Mouse (Mus musculus): ENCODE results near the gene Gpr4. TPM values are rescaled to one million over a fixed set of nuclear protein-coding genes. Genes with fewer than 3 reads are reported as not detected.
A peak's percentile ranks its signal among the peaks of the same experiment; 100 is the strongest.

Gpr4 gene
- total RNA-seq, 4 experiments from 2014 or later: 1.3 to 2.7 (median 1.8) TPM

DNA sequence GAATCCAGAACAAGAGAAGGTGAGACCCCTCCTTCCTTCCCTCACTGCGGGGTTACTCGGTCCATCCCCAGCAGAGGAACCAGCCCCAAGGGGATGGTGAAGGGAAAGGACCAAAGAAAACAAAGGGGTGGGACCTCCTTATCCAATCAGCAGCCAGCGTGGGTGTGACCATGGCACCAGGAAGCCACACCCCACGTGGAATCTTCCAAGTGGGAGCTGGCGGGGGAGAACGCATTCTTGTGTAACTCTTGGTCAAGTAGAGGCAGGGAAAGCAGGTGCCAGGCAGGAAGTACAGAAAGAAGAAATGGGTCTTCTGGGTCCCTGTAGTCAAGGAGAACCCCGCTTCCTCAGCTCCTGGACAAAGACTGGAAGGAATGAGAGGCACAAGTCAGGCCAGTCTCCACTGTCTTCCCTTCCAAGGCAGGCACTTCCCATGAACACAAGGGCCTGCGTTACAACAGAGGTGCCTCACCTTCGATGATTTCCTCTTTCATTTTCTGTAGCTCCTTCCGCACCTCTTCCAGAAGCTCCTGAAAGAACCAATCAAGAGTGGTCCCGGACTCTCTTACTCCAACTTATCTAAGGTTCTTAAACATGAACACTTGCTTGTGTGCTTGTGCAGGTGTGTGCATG lies 45.2 kb downstream of the Gpr4 start:
- peak; percentile 38 to 62 for DNase-seq (ENCODE audit: low spot score in 2 of 2)

DNA sequence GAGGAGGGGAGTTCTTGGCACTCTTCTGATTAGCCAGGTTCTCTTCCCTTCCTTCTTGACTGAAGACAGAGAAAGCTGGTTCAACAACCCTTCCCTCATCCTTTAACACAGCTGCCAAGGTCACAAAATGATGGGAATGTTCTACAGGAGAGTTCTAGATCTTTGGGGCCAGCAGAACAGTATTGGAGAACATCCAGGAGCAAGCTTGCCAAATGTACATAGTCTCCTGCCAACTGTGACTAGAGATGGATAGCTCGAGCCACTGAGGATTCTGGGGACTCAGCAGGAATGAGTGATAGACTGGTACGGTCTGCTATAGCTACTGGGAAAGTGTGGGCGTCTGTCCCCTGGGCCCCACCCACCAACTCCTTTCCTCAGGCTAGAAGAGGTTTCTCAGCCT lies 46.0 kb downstream of the Gpr4 start:
- no peak for DNase-seq (ENCODE audit: low spot score in 2 of 2)

DNA sequence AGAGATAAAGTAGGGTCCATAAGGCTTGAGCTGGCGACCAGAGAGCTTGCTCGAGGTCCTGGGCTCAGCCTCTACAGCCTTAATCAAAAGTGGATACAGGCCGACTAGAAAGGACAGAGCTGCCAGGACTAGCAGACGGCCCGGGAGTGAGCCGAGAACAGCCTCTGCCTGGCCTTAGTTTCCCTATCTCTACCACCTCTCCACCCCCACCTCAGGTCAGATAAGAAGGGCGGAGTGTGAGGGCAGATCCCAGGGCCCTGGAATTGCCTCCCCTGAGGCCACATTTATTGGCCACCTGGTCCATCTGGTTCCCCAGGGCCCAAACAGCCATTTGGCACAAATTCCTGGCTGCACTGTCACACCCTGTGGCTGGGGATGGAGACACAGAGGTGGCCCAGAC lies 52.8 kb downstream of the Gpr4 start:
- no peak for DNase-seq (ENCODE audit: low spot score in 2 of 2)

DNA sequence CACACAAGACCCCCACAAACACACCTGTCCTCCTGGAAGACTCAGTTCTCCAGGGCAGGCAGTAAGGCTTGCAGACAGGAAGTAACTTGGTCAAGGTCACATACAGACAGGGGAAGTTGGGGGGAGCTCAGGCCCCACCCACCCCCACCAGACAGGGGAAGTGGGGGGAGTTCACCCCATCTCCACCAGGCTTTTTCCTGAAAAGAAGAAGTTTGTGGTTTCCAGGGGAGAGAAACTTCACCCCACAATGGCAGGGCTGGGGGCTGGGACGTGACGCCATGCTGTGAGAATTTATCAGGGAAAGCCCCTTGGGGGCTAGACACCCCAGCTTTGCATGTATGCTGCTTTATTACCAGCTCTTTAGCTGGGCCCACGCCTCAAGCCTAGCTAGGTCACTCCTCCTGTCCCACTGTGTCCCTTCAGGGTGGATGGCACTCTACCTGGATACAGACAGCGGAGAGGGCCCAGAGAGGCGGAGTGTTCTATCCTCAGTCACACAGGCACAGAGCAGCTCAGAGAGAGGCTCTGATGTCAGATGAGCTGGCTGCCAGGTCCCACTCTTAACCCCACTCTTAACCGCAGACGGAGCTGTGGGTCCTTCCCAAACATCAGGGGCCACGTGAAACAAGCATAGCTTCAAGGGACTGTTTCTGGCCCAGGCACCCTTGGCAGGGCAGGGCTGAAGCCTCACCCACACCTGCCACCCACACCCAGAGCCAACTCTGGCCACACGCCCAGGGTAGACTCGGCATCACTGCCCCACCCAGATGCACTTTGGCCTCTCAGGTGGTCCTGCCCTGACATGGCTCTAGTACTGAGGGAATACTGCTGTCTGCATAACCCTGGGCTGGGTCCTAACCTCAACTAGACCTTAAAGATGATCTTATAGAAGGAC lies 53.8 kb downstream of the Gpr4 start:
- no peak for DNase-seq (ENCODE audit: low spot score in 2 of 2)

DNA sequence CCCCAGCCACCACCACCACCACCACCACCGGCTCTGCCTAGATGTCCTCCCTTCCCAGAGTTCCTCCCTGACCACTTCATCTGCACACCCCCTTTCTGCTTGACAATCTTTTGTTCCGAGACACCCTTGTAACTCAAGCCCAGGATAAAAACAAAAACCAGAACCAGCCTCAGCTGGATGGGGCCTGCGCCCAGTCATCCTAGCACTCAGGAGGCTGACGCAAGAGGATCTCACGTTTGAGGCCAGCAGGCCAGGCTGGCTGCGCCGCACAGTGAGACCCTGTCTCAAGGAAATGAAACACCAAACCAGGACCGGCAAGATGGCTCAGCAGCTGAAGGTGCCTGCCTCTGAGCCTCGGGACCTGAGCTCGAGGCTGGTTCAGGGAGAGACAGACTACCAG lies 54.7 kb downstream of the Gpr4 start:
- no peak for DNase-seq (ENCODE audit: low spot score in 2 of 2)

DNA sequence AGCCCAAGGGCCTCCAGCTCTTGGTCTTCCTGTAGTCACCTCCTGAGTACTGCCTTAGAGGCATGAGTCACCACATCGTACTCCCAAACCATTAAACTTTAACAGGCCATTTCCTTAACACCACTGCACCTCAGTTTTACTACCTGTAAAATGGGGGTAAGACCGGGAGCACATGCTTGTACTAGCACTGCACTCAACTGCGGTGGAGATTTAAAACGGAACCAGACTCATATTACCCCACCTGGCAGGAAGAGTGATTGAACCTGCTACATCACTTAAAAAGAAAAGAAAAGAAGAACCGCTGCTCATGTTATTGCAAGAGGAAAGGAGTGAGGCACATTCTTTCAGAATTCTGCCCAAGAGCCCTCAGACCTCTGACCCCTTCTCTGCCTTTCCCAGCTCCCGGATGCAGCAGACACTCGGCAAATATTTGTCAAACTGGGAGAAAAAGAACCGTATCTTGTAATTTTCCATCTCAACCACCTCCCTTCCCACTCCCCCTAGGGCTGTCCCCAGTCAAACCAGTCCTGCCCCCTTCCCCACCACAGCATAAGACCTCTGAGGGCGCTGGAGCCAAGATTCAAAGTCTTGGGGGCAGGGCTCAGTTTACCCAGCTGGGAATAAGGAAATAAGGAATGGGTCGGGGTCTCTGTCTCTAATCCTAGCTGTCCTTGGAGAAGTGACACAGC lies 56.8 kb downstream of the Gpr4 start:
- no peak for DNase-seq (ENCODE audit: low spot score in 2 of 2)

DNA sequence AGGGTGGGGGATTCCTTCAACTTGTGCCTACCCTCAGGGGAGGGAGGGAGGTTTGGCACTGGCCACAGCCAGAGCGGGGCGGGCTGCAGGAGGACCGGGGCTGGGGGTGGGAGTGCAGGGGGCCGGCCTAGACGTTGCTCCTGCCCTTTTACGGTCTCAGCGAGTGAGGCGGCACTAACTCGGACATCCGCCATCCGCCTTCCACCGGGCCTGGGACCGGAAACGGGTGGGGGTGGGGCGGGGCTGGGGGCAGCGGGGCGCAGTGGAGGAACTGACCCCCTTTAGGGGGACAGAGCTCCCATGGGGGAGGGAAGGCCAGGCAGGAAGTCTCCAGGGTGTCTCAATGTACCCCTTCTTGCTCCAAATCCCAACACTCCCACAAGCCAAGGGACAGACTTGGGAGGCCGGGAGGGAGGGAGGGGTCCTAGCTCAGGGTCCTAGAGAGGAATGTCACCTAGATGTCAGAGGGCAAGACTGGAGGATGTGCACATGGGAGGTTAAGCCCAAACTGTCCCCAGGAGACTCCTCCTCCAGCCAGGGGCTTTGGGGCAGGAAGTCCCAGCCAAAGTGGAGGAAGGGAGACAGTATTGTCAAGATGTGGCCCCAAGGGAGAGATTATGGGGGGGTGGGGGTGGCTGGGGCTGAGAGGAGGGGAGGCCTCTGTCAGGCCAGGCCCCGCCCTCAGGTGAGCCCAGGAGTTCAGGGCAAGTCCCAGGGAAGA lies 57.5 kb downstream of the Gpr4 start:
- no peak for DNase-seq (ENCODE audit: low spot score in 2 of 2)

DNA sequence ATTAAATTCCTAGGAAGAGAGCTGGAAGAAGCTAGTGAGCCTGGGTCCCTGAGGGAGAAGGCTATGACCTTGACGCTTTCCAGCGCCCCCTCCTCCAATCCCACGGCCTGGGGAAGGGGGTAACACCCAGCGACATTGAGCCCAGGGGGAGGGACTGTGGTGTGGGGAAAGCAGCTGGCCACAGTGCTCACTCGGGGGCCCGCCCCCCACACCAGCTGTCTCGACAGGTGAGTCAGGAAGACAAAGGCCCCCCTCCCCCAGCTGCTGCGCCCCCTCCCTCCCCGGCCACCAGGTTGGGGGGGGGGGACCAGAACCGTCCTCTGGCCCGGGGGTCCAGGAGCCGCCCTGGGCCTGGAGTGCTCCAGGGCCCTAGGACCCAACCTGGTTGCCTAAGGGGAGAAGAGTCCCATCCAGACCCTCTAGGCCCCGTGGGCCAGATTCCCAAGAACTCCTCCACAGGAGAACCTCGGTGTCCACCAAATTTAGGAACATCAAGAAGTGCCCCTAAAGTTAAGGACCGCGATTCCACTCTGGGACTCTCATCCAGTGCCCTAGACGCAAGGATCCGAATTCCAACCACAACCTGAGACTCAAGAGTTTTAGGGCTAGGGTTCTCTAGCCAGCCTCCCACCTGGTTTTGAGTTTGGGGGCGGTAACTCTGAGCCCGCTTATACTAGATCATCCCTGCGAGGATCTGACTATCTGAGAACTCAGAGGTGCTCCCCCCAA lies 58.3 kb downstream of the Gpr4 start:
- DNase-seq (ENCODE audit: low spot score in 2 of 2): no peak

DNA sequence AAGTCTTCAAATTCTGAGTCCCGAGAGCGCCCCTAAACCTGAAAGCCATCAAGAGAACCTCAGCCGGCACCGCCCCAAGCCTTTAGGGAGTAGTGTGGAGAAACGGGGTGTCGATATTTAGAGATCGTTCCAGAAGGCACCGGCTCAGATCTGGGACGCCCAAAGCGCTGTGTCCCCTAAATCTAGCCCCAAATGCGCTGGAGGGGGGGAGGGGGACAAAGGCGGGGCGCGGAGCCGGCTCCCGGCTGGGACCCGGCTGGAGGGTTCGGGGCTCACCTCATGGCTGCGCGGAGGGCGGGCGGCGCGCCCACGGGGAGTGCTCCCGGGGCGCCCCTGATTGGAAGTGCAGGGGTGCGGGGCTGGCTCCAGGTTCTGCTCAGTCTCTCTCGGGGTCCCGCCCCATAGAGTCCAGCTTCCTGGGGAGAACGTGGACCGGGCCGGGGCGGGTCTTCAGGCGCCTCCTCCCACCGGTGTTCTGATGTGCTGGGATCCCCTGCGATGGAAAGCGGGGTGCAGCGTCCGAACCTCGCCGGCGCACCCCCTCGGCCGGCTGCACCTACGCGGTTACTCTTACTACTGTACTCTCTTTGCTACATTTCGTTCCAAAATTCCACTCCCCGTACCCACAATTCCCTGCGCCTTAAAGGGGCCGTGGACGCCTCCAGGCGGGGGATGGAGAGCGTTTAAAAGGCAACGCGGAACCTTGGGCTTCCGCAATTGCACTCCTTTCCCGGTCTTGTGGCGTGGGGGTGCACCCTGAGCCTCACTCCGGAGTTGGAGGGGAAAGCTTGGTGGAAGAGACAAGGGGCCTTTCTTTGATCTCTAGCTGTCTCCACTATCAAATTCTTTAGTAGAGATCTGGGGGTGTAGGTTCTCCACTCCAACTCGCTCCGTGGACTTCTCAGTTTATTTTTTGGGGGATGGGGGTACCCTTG lies 59.2 kb downstream of the Gpr4 start, which contains the start of gene Vasp:
Vasp (minus strand) TSS at position 580 of the 935 bp plus-strand sequence.
- peak; percentile 69 to 78 for DNase-seq (ENCODE audit: low spot score in 2 of 2)

DNA sequence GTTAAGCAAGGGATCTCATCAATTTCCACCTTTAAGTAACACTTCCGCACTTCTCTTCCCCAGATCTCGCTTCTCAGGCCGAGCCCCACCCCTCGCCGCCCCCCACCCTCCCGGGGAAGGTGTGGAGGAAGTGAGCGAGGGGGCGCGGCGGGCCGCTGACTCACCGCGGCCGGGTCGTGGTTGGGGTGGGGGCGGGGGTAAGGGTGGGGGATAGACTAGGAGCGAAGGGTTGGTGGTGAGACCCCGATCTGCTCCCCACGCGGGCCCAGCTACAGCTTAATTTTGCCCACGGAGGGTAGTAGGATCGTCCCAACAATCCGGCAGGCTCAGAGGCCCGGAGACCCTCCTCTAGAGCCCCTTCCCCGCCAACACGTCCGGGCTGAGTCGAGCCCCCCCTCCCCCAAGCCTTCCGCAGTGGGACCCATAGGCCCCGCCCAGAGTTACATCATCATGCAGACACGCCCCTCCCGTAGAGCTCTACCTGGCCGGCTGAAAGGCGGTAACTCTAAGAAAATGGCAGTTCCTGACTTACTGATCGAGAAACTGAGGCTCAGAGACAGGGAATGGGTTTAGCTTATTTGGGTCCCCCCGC lies 59.9 kb downstream of the Gpr4 start:
- DNase-seq (ENCODE audit: low spot score in 2 of 2): no peak

Small RNAs within 50 kb of the gene (microRNA-seq; reads per million reads assigned to microRNA genes)
- gene Mir330: 9,716 to 12,901 reads per million in 2 experiments

Other genes with a start within 250 kb of the Gpr4 start
- gene Nanos2, start 225.1 kb upstream of the Gpr4 start, total RNA-seq (2022): 1 to 10 TPM in 1 of 4 experiments, under 1 TPM in 2, not detected in 1; 0.60 to 1.5 (median 0.91) TPM
- gene Mypop, start 221.3 kb upstream of the Gpr4 start, total RNA-seq (2022): 10 to 100 TPM; 42.4 to 49.6 (median 45.8) TPM
- gene Irf2bp1, start 208.5 kb upstream of the Gpr4 start, total RNA-seq (2022): 10 to 100 TPM; 47.6 to 49.2 (median 47.9) TPM
- not detected for gene Foxa3, start 189.0 kb upstream of the Gpr4 start, total RNA-seq (2022)
- gene Sympk, start 188.2 kb upstream of the Gpr4 start, total RNA-seq (2022): 100 to 1,000 TPM; 100 to 113 (median 109) TPM
- gene Rsph6a, start 157.8 kb upstream of the Gpr4 start, total RNA-seq (2022): under 1 TPM in 2 of 4 experiments, not detected in 2; 0.41 to 0.61 TPM
- 100 to 1,000 TPM; 136 to 144 (median 141) TPM for gene Dmwd, start 136.3 kb upstream of the Gpr4 start, total RNA-seq (2022)
- gene Dmpk, start 128.7 kb upstream of the Gpr4 start, total RNA-seq (2022): 10 to 100 TPM; 35.6 to 55.8 (median 45.3) TPM
- 1 to 10 TPM; 2.0 to 3.7 (median 3.6) TPM for gene Six5, start 117.9 kb upstream of the Gpr4 start, total RNA-seq (2022)
- under 1 TPM; 0.18 to 0.57 (median 0.31) TPM for gene Gm4969, start 94.2 kb upstream of the Gpr4 start, total RNA-seq (2022)
- gene Fbxo46, start 92.7 kb upstream of the Gpr4 start, total RNA-seq (2022): 10 to 100 TPM; 13.3 to 15.1 (median 14.4) TPM
- 10 to 100 TPM; 18.6 to 20.9 (median 20.4) TPM for gene Qpctl, start 63.2 kb upstream of the Gpr4 start, total RNA-seq (2022)
- 10 to 100 TPM; 75.6 to 82.3 (median 78.2) TPM for gene Snrpd2, start 62.8 kb upstream of the Gpr4 start, total RNA-seq (2022)
- gene Gipr, start 46.4 kb upstream of the Gpr4 start, total RNA-seq (2022): 1 to 10 TPM; 1.0 to 1.5 (median 1.2) TPM
- 100 to 1,000 TPM; 156 to 198 (median 171) TPM for gene Eml2, start 36.1 kb upstream of the Gpr4 start, total RNA-seq (2022)
- 10 to 100 TPM; 33.8 to 45.7 (median 40.7) TPM for gene Opa3, start 15.8 kb downstream of the Gpr4 start, total RNA-seq (2022)
- gene Vasp, start 59.3 kb downstream of the Gpr4 start, total RNA-seq (2022): 10 to 100 TPM; 17.4 to 26.8 (median 19.5) TPM
- under 1 TPM in 1 of 4 experiments, not detected in 3; 0.28 TPM for gene Ppm1n, start 67.5 kb downstream of the Gpr4 start, total RNA-seq (2022)
- gene Rtn2, start 70.1 kb downstream of the Gpr4 start, total RNA-seq (2022): 10 to 100 TPM; 76.6 to 96.7 (median 85.4) TPM
- 10 to 100 TPM in 3 of 4 experiments, 1 to 10 TPM in 1; 5.4 to 13.8 (median 10.7) TPM for gene Fosb, start 97.5 kb downstream of the Gpr4 start, total RNA-seq (2022)
- gene Ercc1, start 132.2 kb downstream of the Gpr4 start, total RNA-seq (2022): 10 to 100 TPM; 41.9 to 47.8 (median 43.2) TPM
- 10 to 100 TPM; 18.3 to 20.2 (median 19.0) TPM for gene Cd3eap, start 146.9 kb downstream of the Gpr4 start, total RNA-seq (2022)
- gene Ppp1r13l, start 147.2 kb downstream of the Gpr4 start, total RNA-seq (2022): 1 to 10 TPM; 5.7 to 9.2 (median 8.1) TPM
- gene Ercc2, start 169.5 kb downstream of the Gpr4 start, total RNA-seq (2022): 10 to 100 TPM; 36.0 to 41.5 (median 37.7) TPM
- 1 to 10 TPM; 3.7 to 8.4 (median 6.9) TPM for gene Klc3, start 191.6 kb downstream of the Gpr4 start, total RNA-seq (2022)
- gene Ckm, start 192.2 kb downstream of the Gpr4 start, total RNA-seq (2022): 1 to 10 TPM in 1 of 4 experiments, under 1 TPM in 1, not detected in 2; 0.18 to 4.8 TPM
- gene Mark4, start 246.3 kb downstream of the Gpr4 start, total RNA-seq (2022): 100 to 1,000 TPM in 1 of 4 experiments, 10 to 100 TPM in 3; 87.6 to 103 (median 95.0) TPM

Measured in layer of hippocampus, adult 8-10 months (tissue).